Mouse (Mus musculus) kidney, embryonic 14.5 days (tissue): ENCODE data around the gene Clstn2. TPM values are rescaled to one million over a fixed set of nuclear protein-coding genes. Genes with fewer than 3 reads are reported as not detected.

Source experiments
- ATAC-seq: fragments of 200-750 bp; cut with Nextera tagmentation; 2 replicates; pipeline ENCODE4 v1.8.0; 2017; ENCODE audit warnings: moderate number of reproducible peaks, mild to moderate bottlenecking, moderate TSS enrichment, moderate library complexity; ENCODE audit not compliant: low FRiP score, low TSS enrichment
- H3K27ac ChIP-seq: fragments of 300-500 bp; sonication (generic); 2 replicates; pipeline ENCODE4 v1.5.1; 2014; ENCODE audit warnings: low read depth, mild to moderate bottlenecking, low read length, moderate library complexity, mixed read lengths
- H3K27me3 ChIP-seq: fragments of 300-500 bp; sonication (generic); 2 replicates; pipeline ENCODE4 v1.6.1; 2014; ENCODE audit warnings: mild to moderate bottlenecking, low read length; ENCODE audit not compliant: control insufficient read depth, insufficient read depth
- H3K36me3 ChIP-seq: fragments of 300-500 bp; sonication (generic); 2 replicates; pipeline ENCODE4 v1.6.1; 2014; ENCODE audit warnings: low read length, mixed read lengths; ENCODE audit not compliant: control insufficient read depth, insufficient read depth
- H3K4me1 ChIP-seq: fragments of 300-500 bp; sonication (generic); 2 replicates; pipeline ENCODE4 v1.6.1; 2014; ENCODE audit warnings: low read length, mixed read lengths; ENCODE audit not compliant: control insufficient read depth, insufficient read depth
- H3K4me2 ChIP-seq: fragments of 300-500 bp; sonication (generic); replicated peaks from 2 replicates; pipeline ENCODE4 v1.6.1; 2014; ENCODE audit warnings: low read depth, mild to moderate bottlenecking, low read length
- H3K4me3 ChIP-seq: fragments of 300-500 bp; sonication (generic); 2 replicates; pipeline ENCODE4 v1.5.1; 2014; ENCODE audit warnings: mild to moderate bottlenecking, low read length
- H3K9ac ChIP-seq: fragments of 300-500 bp; sonication (generic); 2 replicates; pipeline ENCODE4 v1.6.1; 2014; ENCODE audit warnings: low read depth, mild to moderate bottlenecking, low read length, moderate library complexity
- H3K9me3 ChIP-seq: fragments of 300-500 bp; sonication (generic); 2 replicates; pipeline ENCODE4 v1.6.1; 2016; ENCODE audit warnings: low read length; ENCODE audit not compliant: control insufficient read depth
- WGBS: fragments of 180-500 bp; shearing (Covaris S2); extraction: QIAGEN DNeasy Blood & Tissue Kit; methylation state at CpG from one replicate; pipeline ENCODE4 v1.1.7; 2014; 5-methylcytosine and 5-hydroxymethylcytosine counted together
- polyA plus RNA-seq: library from polyadenylated mRNA; unstranded; fragments of >200 nt; fragmentation: Nextera tagmentation; extraction: Ambion mirVana; gene quantifications from 2 replicates; pipeline ENCODE4 v1.2.1, GENCODE M21; 2014

The Clstn2 gene
- polyA plus RNA-seq, 1 experiment from 2014 or later = 2.7 TPM

GRCm38 (mm10) chr9:97717005-97717404 lies 316.0 kb downstream of the Clstn2 start:
- no peaks in the 10 kb centered on the region for H3K9me3 ChIP-seq
- no peaks in the 10 kb centered on the region for H3K27me3 ChIP-seq
- no peak overlapping the region for H3K4me2 ChIP-seq
- no peak overlapping the region for H3K4me3 ChIP-seq
- no peak overlapping the region for H3K27ac ChIP-seq
- H3K4me1 ChIP-seq = no peaks in the 10 kb centered on the region
- WGBS = 80% methylated on average over 7 of the region's 7 CpGs
- no peak overlapping the region for H3K9ac ChIP-seq
- ATAC-seq = no peak
- H3K36me3 ChIP-seq = no peaks in the 10 kb centered on the region

- H3K27ac ChIP-seq = no peak overlapping the region
- ATAC-seq = no peak
Measured at GRCm38 (mm10) chr9:97712888-97713287, 320.1 kb downstream of the Clstn2 start.

GRCm38 (mm10) chr9:97703901-97704503 lies 329.0 kb downstream of the Clstn2 start:
- no peaks in the 10 kb centered on the region for H3K36me3 ChIP-seq
- no peak overlapping the region for H3K27ac ChIP-seq
- no peak for ATAC-seq
- H3K27me3 ChIP-seq = no peaks in the 10 kb centered on the region
- no peak overlapping the region for H3K4me3 ChIP-seq
- no peak overlapping the region for H3K9ac ChIP-seq
- no peaks in the 10 kb centered on the region for H3K4me1 ChIP-seq
- no peak overlapping the region for H3K4me2 ChIP-seq
- H3K9me3 ChIP-seq = no peaks in the 10 kb centered on the region
- WGBS = 86% methylated on average over 4 of the region's 4 CpGs

More at GRCm38 (mm10) chr9:97712888-97713287, 320.1 kb downstream of the Clstn2 start:
- Histone ChIP-seq H3K9ac (no peak overlapping the region), H3K27me3 (no peaks in the 10 kb centered on the region), H3K4me1 (no peaks in the 10 kb centered on the region), H3K4me3 (no peak overlapping the region), H3K4me2 (no peak overlapping the region), H3K36me3 (no peaks in the 10 kb centered on the region), H3K9me3 (no peaks in the 10 kb centered on the region)
- WGBS = 88% methylated on average over 3 of the region's 3 CpGs

- Histone ChIP-seq H3K27ac (no peak overlapping the region), H3K27me3 (no peaks in the 10 kb centered on the region), H3K4me3 (no peak overlapping the region), H3K9me3 (no peaks in the 10 kb centered on the region), H3K4me1 (no peaks in the 10 kb centered on the region), H3K4me2 (no peak overlapping the region), H3K36me3 (no peaks in the 10 kb centered on the region), H3K9ac (no peak overlapping the region)
- ATAC-seq = no peak
- WGBS = 94% methylated on average over 2 of the region's 2 CpGs
Measured at GRCm38 (mm10) chr9:97702989-97703388, 330.0 kb downstream of the Clstn2 start.

GRCm38 (mm10) chr9:97699983-97700382 lies 333.0 kb downstream of the Clstn2 start:
- Histone ChIP-seq H3K27ac (no peak overlapping the region), H3K4me1 (no peaks in the 10 kb centered on the region), H3K4me3 (no peak overlapping the region), H3K27me3 (no peaks in the 10 kb centered on the region), H3K9ac (no peak overlapping the region), H3K4me2 (no peak overlapping the region), H3K9me3 (no peaks in the 10 kb centered on the region), H3K36me3 (no peaks in the 10 kb centered on the region)
- no peak for ATAC-seq
- 82% methylated on average over 3 of the region's 3 CpGs for WGBS

- no peak for ATAC-seq
- Histone ChIP-seq H3K9me3 (no peaks in the 10 kb centered on the region), H3K4me3 (no peak overlapping the region), H3K9ac (no peak overlapping the region), H3K4me2 (no peak overlapping the region), H3K4me1 (no peaks in the 10 kb centered on the region), H3K27ac (no peak overlapping the region), H3K27me3 (no peaks in the 10 kb centered on the region), H3K36me3 (no peaks in the 10 kb centered on the region)
- 77% methylated on average over 2 of the region's 2 CpGs for WGBS
Measured at GRCm38 (mm10) chr9:97699020-97699419, 334.0 kb downstream of the Clstn2 start.

- H3K27me3 ChIP-seq = no peaks in the 10 kb centered on the region
- no peak for ATAC-seq
Measured at GRCm38 (mm10) chr9:97698071-97698470, 334.9 kb downstream of the Clstn2 start.

GRCm38 (mm10) chr9:97696655-97697235 lies 336.2 kb downstream of the Clstn2 start:
- Histone ChIP-seq H3K4me2 (no peak overlapping the region), H3K4me3 (no peak overlapping the region), H3K4me1 (no peaks in the 10 kb centered on the region), H3K9ac (no peak overlapping the region), H3K9me3 (no peaks in the 10 kb centered on the region), H3K27me3 (no peaks in the 10 kb centered on the region), H3K27ac (no peak overlapping the region), H3K36me3 (no peaks in the 10 kb centered on the region)
- WGBS = 71% methylated on average over 5 of the region's 5 CpGs
- ATAC-seq = no peak

More at GRCm38 (mm10) chr9:97698071-97698470, 334.9 kb downstream of the Clstn2 start:
- Histone ChIP-seq H3K9me3 (no peaks in the 10 kb centered on the region), H3K4me3 (no peak overlapping the region), H3K36me3 (no peaks in the 10 kb centered on the region), H3K4me1 (no peaks in the 10 kb centered on the region), H3K9ac (no peak overlapping the region), H3K27ac (no peak overlapping the region), H3K4me2 (no peak overlapping the region)
- whole genome bisulfite sequencing = 90% methylated on average over 10 of the region's 10 CpGs

- 67% methylated on average over 1 of the region's 1 CpGs for WGBS
- no peak overlapping the region for H3K4me3 ChIP-seq
- H3K9me3 ChIP-seq = no peaks in the 10 kb centered on the region
- no peak overlapping the region for H3K4me2 ChIP-seq
- H3K4me1 ChIP-seq = no peaks in the 10 kb centered on the region
- H3K27ac ChIP-seq = no peak overlapping the region
- H3K36me3 ChIP-seq = no peaks in the 10 kb centered on the region
- no peak for ATAC-seq
- no peak overlapping the region for H3K9ac ChIP-seq
- no peaks in the 10 kb centered on the region for H3K27me3 ChIP-seq
Measured at GRCm38 (mm10) chr9:97695278-97695677, 337.7 kb downstream of the Clstn2 start.
